In genomic region chr16:91767165-91767701, GRCm38 (mm10) we compare ENCODE assay signal across 11 mouse cellular contexts. TPM values are rescaled to one million over a fixed set of nuclear protein-coding genes. Genes with fewer than 3 reads are reported as not detected.
DNase-seq lines count a peak whose midpoint lies in the region; ATAC-seq and TF ChIP-seq lines count a peak whose summit lies in the region.
"Had no signal": no experiment of that assay in that cellular context is flagged by ENCODE, and none has a peak within 500 bp of the region (broad histone marks: within the 10 kb centered on the region; RNA-seq: fewer than 3 reads in every experiment).

No protein-coding gene starts in this region.

- no peaks in the 10 kb centered on the region for H3K9me3 ChIP-seq in heart, postnatal 0 days (replicated peaks; ENCODE audit: control insufficient read depth, low read length)
- H3K9me3 ChIP-seq: embryonic facial prominence, embryonic 13.5 days; liver, embryonic 12.5 days had no signal

- TF ChIP-seq EP300 in heart, postnatal 0 days (IDR thresholded peaks at IDR 0.05; ENCODE audit: low read depth), result no peak

- H3K4me1 ChIP-seq in heart, postnatal 0 days (ENCODE audit: control insufficient read depth, insufficient read depth), result peaks cover 30% of the 10 kb centered on the region

- H3K4me3 ChIP-seq in left cerebral cortex, adult 2 months, result no peak overlapping the region
- H3K4me3 ChIP-seq in heart, postnatal 0 days (ENCODE audit: low read depth, low read length), result no peak overlapping the region
- H3K4me3 ChIP-seq: embryonic facial prominence, embryonic 13.5 days; liver, embryonic 12.5 days had no signal

- peak overlapping the region; percentile 36; the same call in 1 of the 2 replicates for H3K27ac ChIP-seq in left cerebral cortex, adult 2 months
- peak overlapping the region; percentile 47 for H3K27ac ChIP-seq in heart, postnatal 0 days (ENCODE audit: low read depth)
- H3K27ac ChIP-seq: liver, embryonic 12.5 days had no signal

- WGBS in heart, postnatal 0 days, result 72% methylated on average over 11 of the region's 11 CpGs

- no peak for TF ChIP-seq CTCF in left cerebral cortex, adult 2 months (IDR thresholded peaks at IDR 0.05)
- no peak for TF ChIP-seq CTCF in heart, postnatal 0 days (IDR thresholded peaks at IDR 0.05; ENCODE audit: low read depth)

- H3K36me3 ChIP-seq in heart, postnatal 0 days (replicated peaks; ENCODE audit: control insufficient read depth, insufficient read depth, low read length), result no peaks in the 10 kb centered on the region
- H3K36me3 ChIP-seq: embryonic facial prominence, embryonic 13.5 days; liver, embryonic 12.5 days had no signal

- no peak overlapping the region for H3K9ac ChIP-seq in heart, postnatal 0 days (replicated peaks; ENCODE audit: low read depth, low read length)
- H3K9ac ChIP-seq: embryonic facial prominence, embryonic 13.5 days; liver, embryonic 12.5 days had no signal

- ATAC-seq in heart, postnatal 0 days (ENCODE audit: insufficient read depth, low read depth), result no peak
- ATAC-seq: liver, embryonic 12.5 days had no signal

- no peaks in the 10 kb centered on the region for H3K27me3 ChIP-seq in heart, postnatal 0 days (ENCODE audit: control insufficient read depth, insufficient read depth, low read length)
- H3K27me3 ChIP-seq: embryonic facial prominence, embryonic 13.5 days had no signal

- no peak overlapping the region for H3K4me2 ChIP-seq in heart, postnatal 0 days (ENCODE audit: low read depth, low read length)
- H3K4me2 ChIP-seq: embryonic facial prominence, embryonic 13.5 days; liver, embryonic 12.5 days had no signal

- intact Hi-C loops in left cerebral cortex, adult 2 months (cut with DNase I), result no loop called here
- intact Hi-C loops in left cerebral cortex, postnatal 36 days (cut with DNase I), result no loop called here

- no peak for DNase-seq in left cerebral cortex, adult 2 months (ENCODE audit: extremely low spot score in 1 of 2, low spot score in 2 of 2)
- DNase-seq in left cerebral cortex, postnatal 36 days (ENCODE audit: low spot score in 2 of 2), result no peak
- DNase-seq in adrenal gland, adult (ENCODE audit: inconsistent age in 2 of 2, low spot score in 1 of 2), result peak; percentile 81 to 94
- peak; percentile 91 for DNase-seq in cerebellum, adult 9-10 months
- no peak for DNase-seq in heart, postnatal 0 days (ENCODE audit: low spot score)
- no peak for DNase-seq in spleen, postnatal 4 days (ENCODE audit: low spot score in 2 of 2)
- no peak for DNase-seq in right cerebral cortex, postnatal 36 days (ENCODE audit: low spot score in 2 of 2)
- DNase-seq in layer of hippocampus, adult 8-10 months (ENCODE audit: low spot score in 2 of 2), result no peak
- DNase-seq: thymus, postnatal 36 days had no signal

RNA-seq across cellular contexts. Expression of gene Itsn1, which starts 38.2 kb away (rescaled TPM):
- total RNA-seq in left cerebral cortex, adult 2 months (2021), result 100 to 1,000 TPM; 133 to 156 TPM
- 100 to 1,000 TPM; 126 to 146 TPM for total RNA-seq in left cerebral cortex, postnatal 36 days (2021)
- 25.9 and 64.7 TPM in 2 replicates for total RNA-seq in heart, postnatal 0 days (2014; rRNA removed; ENCODE audit: low replicate concordance)
- 11.1 and 11.9 TPM in 2 replicates for polyA plus RNA-seq in heart, postnatal 0 days (2015; fragmentation: Nextera tagmentation; extraction: Ambion mirVana)
- total RNA-seq in layer of hippocampus, adult 8-10 months (2022), result 100 to 1,000 TPM; 141 to 206 (median 179) TPM

RNA-seq across cellular contexts. Expression of gene Cryzl1, which starts 38.5 kb away (rescaled TPM):
- 100 to 1,000 TPM; 107 to 108 TPM for total RNA-seq in left cerebral cortex, adult 2 months (2021)
- 100 to 1,000 TPM in 1 of 2 experiments, 10 to 100 TPM in 1; 95.0 to 105 TPM for total RNA-seq in left cerebral cortex, postnatal 36 days (2021)
- 6.6 and 17.5 TPM in 2 replicates for total RNA-seq in heart, postnatal 0 days (2014; rRNA removed; ENCODE audit: low replicate concordance)
- polyA plus RNA-seq in heart, postnatal 0 days (2015; fragmentation: Nextera tagmentation; extraction: Ambion mirVana), result 51.8 and 58.4 TPM in 2 replicates
- total RNA-seq in layer of hippocampus, adult 8-10 months (2022), result 100 to 1,000 TPM; 106 to 131 (median 119) TPM

Comparison
In these comparisons a context has a peak if more than half of its experiments do, and no peak if none do; other contexts are left out.
1. DNase-seq: peak in adrenal gland, adult (2 of 2) and cerebellum, adult 9-10 months (single experiment); none in left cerebral cortex, adult 2 months (0 of 2), left cerebral cortex, postnatal 36 days (0 of 2), heart, postnatal 0 days (single experiment), spleen, postnatal 4 days (0 of 2), right cerebral cortex, postnatal 36 days (0 of 2) and layer of hippocampus, adult 8-10 months (0 of 2).